Mouse (Mus musculus) kidney, postnatal 4 days (tissue): ENCODE results near the gene Cftr.

ENCODE experiments used
- DNase-seq, 2 experiments: peaks; one replicate each; pipeline ENCODE4 v3.0.0; 2021; ENCODE audit warnings: mixed read lengths in 2 of 2

Cftr gene

GRCm38 (mm10) chr6:18170311-18170922 lies at the start of gene Cftr:
Gene Cftr (plus strand): TSS chr6:18170687.
- peak; percentile 57 to 70 for DNase-seq

GRCm38 (mm10) chr6:18127206-18127983 lies 43.1 kb upstream of the Cftr start:
- DNase-seq = no peak

GRCm38 (mm10) chr6:18128059-18128458 lies 42.4 kb upstream of the Cftr start:
- no peak for DNase-seq

GRCm38 (mm10) chr6:18135246-18135645 lies 35.2 kb upstream of the Cftr start:
- no peak for DNase-seq

GRCm38 (mm10) chr6:18153031-18153430 lies 17.5 kb upstream of the Cftr start:
- DNase-seq = no peak

- no peak for DNase-seq
These were observed 869 bp upstream of the Cftr start for GRCm38 (mm10) chr6:18169618-18170017.

- DNase-seq = peak; percentile 60 to 66
These were observed 1.1 kb downstream of the Cftr start for GRCm38 (mm10) chr6:18171614-18172013.

GRCm38 (mm10) chr6:18177509-18177908 lies 7.0 kb downstream of the Cftr start:
- no peak for DNase-seq

GRCm38 (mm10) chr6:18180665-18181064 lies 10.2 kb downstream of the Cftr start:
- no peak for DNase-seq

- no peak for DNase-seq
These were observed 12.4 kb downstream of the Cftr start for GRCm38 (mm10) chr6:18182903-18183302.

- DNase-seq = no peak
These were observed 50.2 kb downstream of the Cftr start for GRCm38 (mm10) chr6:18220691-18221090.

GRCm38 (mm10) chr6:18223206-18223605 lies 52.7 kb downstream of the Cftr start:
- no peak for DNase-seq

- DNase-seq = no peak
These were observed 54.7 kb downstream of the Cftr start for GRCm38 (mm10) chr6:18225157-18225556.

- no peak for DNase-seq
These were observed 76.0 kb downstream of the Cftr start for GRCm38 (mm10) chr6:18246495-18246894.

GRCm38 (mm10) chr6:18247891-18248463 lies 77.5 kb downstream of the Cftr start:
- DNase-seq = no peak

GRCm38 (mm10) chr6:18248464-18248863 lies 78.0 kb downstream of the Cftr start:
- no peak for DNase-seq

GRCm38 (mm10) chr6:18254586-18254985 lies 84.1 kb downstream of the Cftr start:
- DNase-seq = no peak

- no peak for DNase-seq
These were observed 100.5 kb downstream of the Cftr start for GRCm38 (mm10) chr6:18270983-18271382.

- DNase-seq = no peak
These were observed 130.3 kb downstream of the Cftr start for GRCm38 (mm10) chr6:18300781-18301180.

- DNase-seq = no peak
These were observed 131.6 kb downstream of the Cftr start for GRCm38 (mm10) chr6:18302105-18302504.

GRCm38 (mm10) chr6:18303228-18303627 lies 132.7 kb downstream of the Cftr start:
- DNase-seq = no peak

- DNase-seq = no peak
These were observed 134.6 kb downstream of the Cftr start for GRCm38 (mm10) chr6:18305130-18305529.

- no peak for DNase-seq
These were observed 140.5 kb downstream of the Cftr start for GRCm38 (mm10) chr6:18310983-18311382.

GRCm38 (mm10) chr6:18314365-18314943 lies 144.0 kb downstream of the Cftr start:
- peak in 1 of 2 experiments; percentile 26 for DNase-seq
